Mouse (Mus musculus): ENCODE measurements at regions not wholly inside any gene's neighbourhood (a gene's known extent, or its start where the extent isn't known, plus 50 kb on each side); places are given as distances from the start of the nearest gene placed in this dataset.
"Not testable (repeated sequence)": the region's sequence is repeated elsewhere in the genome, so short reads cannot be mapped to it uniquely, and the experiment has no call there.

DNA sequence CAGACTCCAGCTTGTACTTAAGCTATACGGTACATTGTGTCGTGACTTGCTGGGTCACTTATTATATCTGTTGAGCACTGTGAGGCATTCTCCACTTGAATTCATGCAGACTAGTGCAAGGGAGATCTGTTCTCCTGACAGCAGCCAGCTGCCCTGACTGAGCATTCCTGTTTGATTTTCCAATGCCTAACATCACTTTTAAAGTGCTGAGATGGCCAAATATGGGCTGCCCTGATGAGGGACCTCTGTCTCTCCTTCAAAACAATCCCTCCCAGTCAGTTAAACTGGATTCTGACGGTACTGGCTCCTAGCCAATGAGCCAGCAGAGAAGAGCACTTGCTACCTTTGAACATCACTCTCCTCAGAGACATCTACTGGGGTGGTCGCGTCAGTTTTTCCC lies 57.6 kb upstream of the Lekr1 start:
- Histone ChIP-seq H3K27me3 (no peaks in the 10 kb centered on the region), H3K4me2 (no peak overlapping the region), H3K36me3 (no peaks in the 10 kb centered on the region), H3K9ac (no peak overlapping the region), H3K4me3 (no peak overlapping the region), H3K9me3 (replicated peaks) (no peaks in the 10 kb centered on the region), H3K4me1 (replicated peaks) (peaks cover 4% of the 10 kb centered on the region; the same call in 1 of the 2 replicates), H3K27ac (no peak overlapping the region)
- no peak for ATAC-seq (replicated peaks; ENCODE audit: insufficient number of reproducible peaks, insufficient read depth, low FRiP score, low read depth)
- WGBS: 29% methylated on average over 5 of the region's 5 CpGs

DNA sequence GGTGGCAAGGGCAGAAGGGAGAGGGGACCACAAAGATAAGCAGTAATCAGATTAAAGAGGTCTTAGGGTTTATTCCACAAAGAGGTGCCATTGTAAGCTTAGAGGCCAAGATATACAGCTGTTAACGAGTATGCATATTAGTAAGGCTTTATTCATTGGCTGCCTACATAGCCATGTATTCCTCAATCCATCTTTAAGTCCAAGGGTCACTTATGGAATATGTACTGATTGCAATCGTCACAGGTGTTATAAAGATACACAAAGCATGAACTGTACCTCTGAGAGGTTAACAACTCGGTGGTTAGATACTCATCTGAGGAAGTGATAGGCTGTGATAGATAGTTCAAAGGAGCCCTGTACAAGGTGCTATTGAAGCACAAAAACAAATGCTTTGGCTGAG lies 54.3 kb upstream of the Lekr1 start:
- H3K4me3 ChIP-seq: no peak overlapping the region
- ATAC-seq (replicated peaks; ENCODE audit: insufficient number of reproducible peaks, insufficient read depth, low FRiP score, low read depth): no peak
- H3K4me1 ChIP-seq (replicated peaks): peaks cover 2% of the 10 kb centered on the region; the same call in 1 of the 2 replicates
- H3K9ac ChIP-seq: no peak overlapping the region
- no peaks in the 10 kb centered on the region for H3K36me3 ChIP-seq
- H3K4me2 ChIP-seq: no peak overlapping the region
- H3K9me3 ChIP-seq (replicated peaks): no peaks in the 10 kb centered on the region
- H3K27ac ChIP-seq: no peak overlapping the region
- H3K27me3 ChIP-seq: no peaks in the 10 kb centered on the region
- WGBS: 68% methylated on average over 3 of the region's 3 CpGs

DNA sequence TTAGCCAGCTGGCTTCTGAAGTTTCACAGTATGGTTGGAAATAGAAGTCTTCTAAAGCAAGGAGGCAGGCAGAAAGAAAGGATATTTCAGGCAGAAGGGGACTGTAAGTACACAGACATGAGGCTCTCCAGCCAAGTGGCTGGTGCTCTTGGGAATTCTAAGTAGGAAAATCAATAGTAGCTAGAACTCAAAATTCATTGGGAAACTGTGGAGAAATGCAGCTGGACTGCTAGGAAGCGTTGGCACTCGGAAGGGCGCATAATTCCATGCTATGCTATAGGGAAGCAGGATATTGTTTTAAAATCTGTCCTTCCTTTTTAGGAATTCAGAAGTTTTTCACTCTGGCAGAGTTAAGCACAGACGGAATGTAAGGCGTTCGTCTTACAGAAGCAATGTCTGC lies 53.6 kb upstream of the Lekr1 start:
- Histone ChIP-seq H3K9ac (no peak overlapping the region), H3K27ac (0 out of 2 replicates have a peak overlapping the region, but pooled peaks have one; percentile 20), H3K4me2 (no peak overlapping the region), H3K36me3 (no peaks in the 10 kb centered on the region), H3K4me3 (no peak overlapping the region), H3K27me3 (no peaks in the 10 kb centered on the region), H3K9me3 (replicated peaks) (no peaks in the 10 kb centered on the region), H3K4me1 (replicated peaks) (peaks cover 2% of the 10 kb centered on the region; the same call in 1 of the 2 replicates)
- 57% methylated on average over 6 of the region's 6 CpGs for WGBS
- ATAC-seq (replicated peaks; ENCODE audit: insufficient number of reproducible peaks, insufficient read depth, low FRiP score, low read depth): no peak

DNA sequence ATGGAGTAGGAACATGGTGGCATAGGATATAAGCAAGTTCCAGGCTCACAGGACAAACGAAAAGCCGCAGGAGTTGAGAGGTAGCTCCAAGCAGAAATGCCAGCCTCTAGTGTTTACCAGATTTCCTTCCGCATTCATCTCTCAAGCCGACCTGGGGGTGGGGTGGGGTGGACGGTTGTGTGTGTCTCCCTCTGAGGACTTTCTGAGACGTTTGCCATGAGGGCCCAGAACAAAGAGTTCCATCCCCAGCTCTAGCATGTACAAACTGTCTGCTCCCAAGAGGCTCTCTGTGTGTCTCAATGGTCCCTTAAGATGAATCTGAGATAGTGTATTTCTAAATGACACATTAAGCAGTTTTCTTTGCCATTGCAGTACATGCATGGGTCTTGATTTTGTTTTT lies 53.1 kb upstream of the Lekr1 start:
- Histone ChIP-seq H3K4me2 (no peak overlapping the region), H3K4me1 (replicated peaks) (peaks cover 2% of the 10 kb centered on the region; the same call in 1 of the 2 replicates), H3K27ac (0 out of 2 replicates have a peak overlapping the region, but pooled peaks have one; percentile 20), H3K9me3 (replicated peaks) (no peaks in the 10 kb centered on the region), H3K9ac (no peak overlapping the region), H3K36me3 (no peaks in the 10 kb centered on the region), H3K27me3 (no peaks in the 10 kb centered on the region), H3K4me3 (no peak overlapping the region)
- ATAC-seq (replicated peaks; ENCODE audit: insufficient number of reproducible peaks, insufficient read depth, low FRiP score, low read depth): no peak
- 71% methylated on average over 6 of the region's 6 CpGs for WGBS

DNA sequence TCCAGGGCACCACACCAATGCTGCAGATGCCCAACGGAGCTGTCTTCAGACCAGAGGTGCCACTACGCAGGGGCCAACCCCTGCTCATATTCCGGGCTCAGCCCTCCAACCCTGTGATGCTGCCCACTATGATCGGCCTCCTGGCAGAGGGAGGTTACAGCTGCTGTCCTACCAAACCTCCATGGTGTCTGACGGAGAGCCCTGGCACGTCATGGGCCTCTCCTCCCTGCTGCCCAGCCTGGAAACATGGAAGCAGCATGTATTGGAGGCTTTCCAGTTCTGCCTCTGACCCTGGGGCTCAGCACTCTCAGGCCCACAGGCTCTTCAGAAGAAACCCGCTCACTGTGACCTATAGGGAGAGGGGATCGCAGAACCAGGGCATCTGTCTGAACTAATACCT lies 51.1 kb upstream of the Lekr1 start:
- not testable (repeated sequence) for ATAC-seq (replicated peaks; ENCODE audit: insufficient number of reproducible peaks, insufficient read depth, low FRiP score, low read depth); H3K36me3 ChIP-seq; H3K9me3 ChIP-seq (replicated peaks); H3K9ac ChIP-seq; H3K4me2 ChIP-seq; H3K27ac ChIP-seq; H3K4me1 ChIP-seq (replicated peaks); H3K4me3 ChIP-seq; H3K27me3 ChIP-seq
- WGBS: 81% methylated on average over 8 of the region's 8 CpGs

Measured in heart, embryonic 15.5 days (tissue).